Mouse (Mus musculus): ENCODE measurements at regions not wholly inside any gene's neighbourhood (a gene's known extent, or its start where the extent isn't known, plus 50 kb on each side); places are given as distances from the start of the nearest gene placed in this dataset.

- Histone ChIP-seq H3K27ac (no peak overlapping the region), H3K9me3 (no peaks in the 10 kb centered on the region), H3K4me3 (replicated peaks) (no peak overlapping the region), H3K4me1 (peaks cover 3% of the 10 kb centered on the region; the same call in 1 of the 2 replicates), H3K36me3 (replicated peaks) (no peaks in the 10 kb centered on the region), H3K9ac (no peak overlapping the region), H3K27me3 (no peaks in the 10 kb centered on the region), H3K4me2 (no peak overlapping the region)
- 72% methylated on average over 17 of the region's 17 CpGs for whole genome bisulfite sequencing
- ATAC-seq (ENCODE audit: low FRiP score), result no peak
These were observed 82.3 kb upstream of the Nr5a2 start for GRCm38 (mm10) chr1:137042414-137043010.

- Histone ChIP-seq H3K36me3 (replicated peaks) (no peaks in the 10 kb centered on the region), H3K4me3 (replicated peaks) (no peak overlapping the region), H3K9me3 (no peaks in the 10 kb centered on the region), H3K27ac (no peak overlapping the region), H3K4me2 (no peak overlapping the region), H3K9ac (no peak overlapping the region), H3K4me1 (peaks cover 3% of the 10 kb centered on the region; the same call in 1 of the 2 replicates), H3K27me3 (no peaks in the 10 kb centered on the region)
- 64% methylated on average over 8 of the region's 8 CpGs for whole genome bisulfite sequencing
- no peak for ATAC-seq (ENCODE audit: low FRiP score)
These were observed 80.7 kb upstream of the Nr5a2 start for GRCm38 (mm10) chr1:137040898-137041297.

GRCm38 (mm10) chr1:137034586-137034985 lies 74.3 kb upstream of the Nr5a2 start:
- Histone ChIP-seq H3K36me3 (replicated peaks) (no peaks in the 10 kb centered on the region), H3K9me3 (no peaks in the 10 kb centered on the region), H3K27me3 (no peaks in the 10 kb centered on the region), H3K9ac (no peak overlapping the region), H3K4me3 (replicated peaks) (no peak overlapping the region), H3K4me1 (peaks cover 3% of the 10 kb centered on the region; the same call in 1 of the 2 replicates), H3K27ac (no peak overlapping the region), H3K4me2 (no peak overlapping the region)
- WGBS, result 93% methylated on average over 6 of the region's 6 CpGs
- ATAC-seq (ENCODE audit: low FRiP score), result no peak

GRCm38 (mm10) chr1:137033679-137034078 lies 73.4 kb upstream of the Nr5a2 start:
- Histone ChIP-seq H3K27me3 (no peaks in the 10 kb centered on the region), H3K27ac (no peak overlapping the region), H3K9me3 (no peaks in the 10 kb centered on the region), H3K9ac (no peak overlapping the region), H3K4me1 (peaks cover 3% of the 10 kb centered on the region; the same call in 1 of the 2 replicates), H3K4me3 (replicated peaks) (no peak overlapping the region), H3K4me2 (no peak overlapping the region), H3K36me3 (replicated peaks) (no peaks in the 10 kb centered on the region)
- 81% methylated on average over 5 of the region's 5 CpGs for WGBS
- ATAC-seq (ENCODE audit: low FRiP score), result no peak

DNA sequence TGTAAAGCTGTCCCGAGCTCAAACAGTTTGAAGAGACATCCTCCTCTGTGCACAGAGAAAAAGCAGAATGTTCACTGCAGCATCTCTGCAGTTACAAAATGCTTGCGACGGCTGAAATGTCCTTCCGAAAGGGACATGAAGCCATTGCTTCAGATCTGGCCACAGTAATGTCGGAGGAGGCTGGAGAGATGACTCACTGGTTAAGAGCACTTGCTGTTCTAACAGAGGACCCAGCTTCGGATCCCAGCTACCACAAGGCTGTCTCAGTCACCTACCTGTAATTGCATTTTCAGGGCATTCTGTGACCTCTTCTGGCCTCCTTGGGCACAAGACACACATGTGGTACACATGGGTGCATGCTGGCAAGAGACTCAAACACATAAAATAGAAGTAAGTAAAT lies 63.5 kb upstream of the Nr5a2 start:
- ATAC-seq (ENCODE audit: low FRiP score), result no peak
- Histone ChIP-seq H3K27ac (no peak overlapping the region), H3K9ac (no peak overlapping the region), H3K4me3 (replicated peaks) (no peak overlapping the region), H3K27me3 (no peaks in the 10 kb centered on the region), H3K9me3 (no peaks in the 10 kb centered on the region), H3K4me2 (no peak overlapping the region), H3K4me1 (no peaks in the 10 kb centered on the region), H3K36me3 (replicated peaks) (no peaks in the 10 kb centered on the region)
- 89% methylated on average over 6 of the region's 6 CpGs for WGBS

GRCm38 (mm10) chr1:137020528-137020927 lies 60.3 kb upstream of the Nr5a2 start:
- Histone ChIP-seq H3K4me1 (no peaks in the 10 kb centered on the region), H3K27ac (no peak overlapping the region), H3K27me3 (no peaks in the 10 kb centered on the region), H3K36me3 (replicated peaks) (no peaks in the 10 kb centered on the region), H3K9me3 (no peaks in the 10 kb centered on the region), H3K4me2 (no peak overlapping the region), H3K9ac (no peak overlapping the region), H3K4me3 (replicated peaks) (no peak overlapping the region)
- ATAC-seq (ENCODE audit: low FRiP score), result no peak
- WGBS, result 85% methylated on average over 1 of the region's 1 CpGs

DNA sequence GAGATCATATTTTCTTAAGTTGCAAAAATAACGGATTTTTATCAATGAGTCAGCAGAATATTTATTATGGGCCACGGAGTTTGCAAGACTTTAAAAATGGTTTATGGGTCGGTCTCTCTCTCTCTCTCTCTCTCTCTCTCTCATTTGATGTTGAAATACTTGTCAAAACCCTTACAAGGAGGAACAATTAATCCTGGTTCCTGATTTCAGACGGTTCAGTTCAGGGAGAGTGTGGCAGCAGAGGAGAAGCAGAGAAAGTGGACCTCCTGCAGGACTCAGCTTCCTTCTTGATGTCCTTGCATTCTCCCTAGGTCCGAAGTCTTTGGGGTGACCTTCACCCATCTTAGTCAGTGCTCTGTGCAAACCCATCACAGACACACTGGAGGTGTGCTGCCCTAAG lies 57.4 kb upstream of the Nr5a2 start:
- no peak overlapping the region for H3K27ac ChIP-seq
- no peak for ATAC-seq (ENCODE audit: low FRiP score)
- WGBS, result 88% methylated on average over 5 of the region's 5 CpGs

DNA sequence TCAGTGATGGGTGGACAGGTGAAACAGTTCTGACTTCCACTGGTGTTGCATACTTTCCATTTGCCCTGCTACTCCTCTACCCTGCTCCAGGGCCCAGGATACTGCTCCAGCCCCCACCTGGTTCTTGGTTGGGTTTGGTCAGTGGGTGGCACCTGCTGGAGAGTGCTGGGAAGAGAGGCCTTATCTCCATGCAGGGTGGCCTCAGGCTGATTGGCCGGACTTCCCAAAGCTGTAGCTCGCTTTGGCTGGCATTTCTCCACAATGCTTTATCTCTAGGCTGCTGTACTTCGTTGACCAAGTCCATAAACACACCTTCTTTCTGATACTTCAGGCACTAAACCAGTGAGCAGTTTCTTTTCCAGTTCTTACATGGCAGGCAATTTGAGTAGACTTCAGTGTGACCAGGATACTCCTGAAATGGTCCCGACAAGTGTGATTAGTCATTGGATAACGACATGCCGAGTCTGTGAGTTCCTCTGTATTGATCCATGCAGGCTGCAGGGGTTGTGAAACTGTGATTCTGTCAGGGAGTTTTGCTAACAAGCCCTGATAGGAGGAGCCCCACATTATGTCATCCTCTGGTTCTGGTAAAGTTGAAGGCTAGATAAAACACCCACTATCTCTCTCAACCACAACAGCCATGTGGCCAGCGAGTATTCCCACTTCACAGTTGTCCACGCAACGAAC lies 50.1 kb upstream of the Nr5a2 start:
- no peaks in the 10 kb centered on the region for H3K27me3 ChIP-seq
- no peak overlapping the region for H3K4me3 ChIP-seq (replicated peaks)
- no peak overlapping the region for H3K9ac ChIP-seq
- no peaks in the 10 kb centered on the region for H3K36me3 ChIP-seq (replicated peaks)
- H3K27ac ChIP-seq, result no peak overlapping the region
- H3K9me3 ChIP-seq, result no peaks in the 10 kb centered on the region
- no peak for ATAC-seq (ENCODE audit: low FRiP score)
- WGBS, result 84% methylated on average over 9 of the region's 9 CpGs
- no peaks in the 10 kb centered on the region for H3K4me1 ChIP-seq
- no peak overlapping the region for H3K4me2 ChIP-seq

More for the DNA sequence above, 57.4 kb upstream of the Nr5a2 start:
- Histone ChIP-seq H3K4me3 (replicated peaks) (no peak overlapping the region), H3K9me3 (no peaks in the 10 kb centered on the region), H3K9ac (no peak overlapping the region), H3K4me1 (no peaks in the 10 kb centered on the region), H3K4me2 (no peak overlapping the region), H3K27me3 (no peaks in the 10 kb centered on the region), H3K36me3 (replicated peaks) (no peaks in the 10 kb centered on the region)

MicroRNAs encoded in the stretch of these regions (microRNA counts, 519-probe panel; counts per million panel counts)
- microRNA mmu-miR-181a (7,347 counts per million, percentile 93 among the panel's probes with 10 or more counts), microRNA mmu-miR-181b+mmu-miR-181d (1,806 counts per million, percentile 8 among the panel's probes with 10 or more counts)

Small RNA genes lying in the stretch of these regions (microRNA-seq; reads per million reads assigned to microRNA genes)
- gene Mir181a-1, result 3,929 reads per million, percentile 88 among the genes with 10 or more reads in this experiment
- 71.4 reads per million, percentile 46 among the genes with 10 or more reads in this experiment for gene Mir181b-1
